Mouse (Mus musculus): Measurements from ENCODE around the gene Ddx31. TPM values are rescaled to one million over a fixed set of nuclear protein-coding genes. Genes with fewer than 3 reads are reported as not detected.

Ddx31 gene
- 0.71 and 0.94 TPM in 2 replicates for polyA plus RNA-seq (2012; rRNA removed)

- under 1% methylated on average over 63 of the region's 63 CpGs for WGBS
- Histone ChIP-seq H3K4me3 (ENCODE audit: low read depth, low read length) (peak within 1 kb of the TSS; percentile 84), H3K27me3 (ENCODE audit: control insufficient read depth, insufficient read depth, low read length) (no peaks in the 10 kb centered on the region), H3K27ac (ENCODE audit: insufficient read depth, low read depth, low read length) (peak within 1 kb of the TSS; percentile 90), H3K4me1 (ENCODE audit: control insufficient read depth, insufficient read depth, insufficient read length, low read length) (peaks cover 2% of the 10 kb centered on the region), H3K36me3 (ENCODE audit: control insufficient read depth, insufficient read depth, low read length) (peaks cover 5% of the 10 kb centered on the region)
- TF ChIP-seq POLR2A (IDR thresholded peaks at IDR 0.05; ENCODE audit: low read depth, low read length) (peak; percentile 40), CTCF (IDR thresholded peaks at IDR 0.05; ENCODE audit: extremely low read depth, insufficient read length, insufficient replicate concordance, low read depth, low read length) (no peak)
These were observed at the start of gene Ddx31, which contains the start of gene Gtf3c4 for GRCm38 (mm10) chr2:28840222-28840951. TSS of gene Ddx31 (plus strand) at chr2:28840406. TSS of gene Gtf3c4 (minus strand) at chr2:28840360.

- no peaks in the 10 kb centered on the region for H3K4me1 ChIP-seq (ENCODE audit: control insufficient read depth, insufficient read depth, insufficient read length, low read length)
- H3K4me3 ChIP-seq (ENCODE audit: low read depth, low read length), result no peak overlapping the region
- H3K27ac ChIP-seq (ENCODE audit: insufficient read depth, low read depth, low read length), result no peak overlapping the region
- no peaks in the 10 kb centered on the region for H3K27me3 ChIP-seq (ENCODE audit: control insufficient read depth, insufficient read depth, low read length)
- H3K36me3 ChIP-seq (ENCODE audit: control insufficient read depth, insufficient read depth, low read length), result no peaks in the 10 kb centered on the region
- TF ChIP-seq CTCF (IDR thresholded peaks at IDR 0.05; ENCODE audit: extremely low read depth, insufficient read length, insufficient replicate concordance, low read depth, low read length) (no peak), POLR2A (IDR thresholded peaks at IDR 0.05; ENCODE audit: low read depth, low read length) (no peak)
- 18% methylated on average over 6 of the region's 6 CpGs for WGBS
These were observed 47.1 kb upstream of the Ddx31 start for GRCm38 (mm10) chr2:28792931-28793610.

GRCm38 (mm10) chr2:28794623-28795022 is 45.6 kb upstream of the Ddx31 start:
- H3K4me3 ChIP-seq (ENCODE audit: low read depth, low read length), result no peak overlapping the region
- H3K36me3 ChIP-seq (ENCODE audit: control insufficient read depth, insufficient read depth, low read length), result no peaks in the 10 kb centered on the region
- no peak overlapping the region for H3K27ac ChIP-seq (ENCODE audit: insufficient read depth, low read depth, low read length)
- no peaks in the 10 kb centered on the region for H3K27me3 ChIP-seq (ENCODE audit: control insufficient read depth, insufficient read depth, low read length)
- no peaks in the 10 kb centered on the region for H3K4me1 ChIP-seq (ENCODE audit: control insufficient read depth, insufficient read depth, insufficient read length, low read length)
- no peak for TF ChIP-seq POLR2A (IDR thresholded peaks at IDR 0.05; ENCODE audit: low read depth, low read length)
- peak; percentile 12; the same call in 1 of the 2 replicates for TF ChIP-seq CTCF (IDR thresholded peaks at IDR 0.05; ENCODE audit: extremely low read depth, insufficient read length, insufficient replicate concordance, low read depth, low read length)
- 81% methylated on average over 5 of the region's 5 CpGs for WGBS

GRCm38 (mm10) chr2:28796298-28796697 is 43.9 kb upstream of the Ddx31 start:
- TF ChIP-seq CTCF (IDR thresholded peaks at IDR 0.05; ENCODE audit: extremely low read depth, insufficient read length, insufficient replicate concordance, low read depth, low read length) (no peak), POLR2A (IDR thresholded peaks at IDR 0.05; ENCODE audit: low read depth, low read length) (no peak)
- no peak overlapping the region for H3K4me3 ChIP-seq (ENCODE audit: low read depth, low read length)
- no peaks in the 10 kb centered on the region for H3K27me3 ChIP-seq (ENCODE audit: control insufficient read depth, insufficient read depth, low read length)
- no peak overlapping the region for H3K27ac ChIP-seq (ENCODE audit: insufficient read depth, low read depth, low read length)
- 27% methylated on average over 8 of the region's 8 CpGs for WGBS
- H3K36me3 ChIP-seq (ENCODE audit: control insufficient read depth, insufficient read depth, low read length), result no peaks in the 10 kb centered on the region
- no peaks in the 10 kb centered on the region for H3K4me1 ChIP-seq (ENCODE audit: control insufficient read depth, insufficient read depth, insufficient read length, low read length)

GRCm38 (mm10) chr2:28797490-28798106 is 42.6 kb upstream of the Ddx31 start:
- no peak for TF ChIP-seq CTCF (IDR thresholded peaks at IDR 0.05; ENCODE audit: extremely low read depth, insufficient read length, insufficient replicate concordance, low read depth, low read length)
- TF ChIP-seq POLR2A (IDR thresholded peaks at IDR 0.05; ENCODE audit: low read depth, low read length), result no peak
- 73% methylated on average over 18 of the region's 18 CpGs for WGBS

GRCm38 (mm10) chr2:28798390-28798789 is 41.8 kb upstream of the Ddx31 start:
- Histone ChIP-seq H3K36me3 (ENCODE audit: control insufficient read depth, insufficient read depth, low read length) (no peaks in the 10 kb centered on the region), H3K4me3 (ENCODE audit: low read depth, low read length) (no peak overlapping the region)
- WGBS, result 17% methylated on average over 3 of the region's 3 CpGs

More at GRCm38 (mm10) chr2:28797490-28798106, 42.6 kb upstream of the Ddx31 start:
- Histone ChIP-seq H3K4me1 (ENCODE audit: control insufficient read depth, insufficient read depth, insufficient read length, low read length) (no peaks in the 10 kb centered on the region), H3K27ac (ENCODE audit: insufficient read depth, low read depth, low read length) (no peak overlapping the region), H3K27me3 (ENCODE audit: control insufficient read depth, insufficient read depth, low read length) (no peaks in the 10 kb centered on the region; the same call in 1 of the 2 replicates), H3K36me3 (ENCODE audit: control insufficient read depth, insufficient read depth, low read length) (no peaks in the 10 kb centered on the region), H3K4me3 (ENCODE audit: low read depth, low read length) (no peak overlapping the region)

More at GRCm38 (mm10) chr2:28798390-28798789, 41.8 kb upstream of the Ddx31 start:
- H3K4me1 ChIP-seq (ENCODE audit: control insufficient read depth, insufficient read depth, insufficient read length, low read length), result no peaks in the 10 kb centered on the region
- no peak for TF ChIP-seq POLR2A (IDR thresholded peaks at IDR 0.05; ENCODE audit: low read depth, low read length)
- TF ChIP-seq CTCF (IDR thresholded peaks at IDR 0.05; ENCODE audit: extremely low read depth, insufficient read length, insufficient replicate concordance, low read depth, low read length), result no peak
- H3K27ac ChIP-seq (ENCODE audit: insufficient read depth, low read depth, low read length), result no peak overlapping the region
- H3K27me3 ChIP-seq (ENCODE audit: control insufficient read depth, insufficient read depth, low read length), result no peaks in the 10 kb centered on the region; the same call in 1 of the 2 replicates
